Mouse (Mus musculus): ENCODE measurements at regions not wholly inside any gene's neighbourhood (a gene's known extent, or its start where the extent isn't known, plus 50 kb on each side); places are given as distances from the start of the nearest gene placed in this dataset.

DNA sequence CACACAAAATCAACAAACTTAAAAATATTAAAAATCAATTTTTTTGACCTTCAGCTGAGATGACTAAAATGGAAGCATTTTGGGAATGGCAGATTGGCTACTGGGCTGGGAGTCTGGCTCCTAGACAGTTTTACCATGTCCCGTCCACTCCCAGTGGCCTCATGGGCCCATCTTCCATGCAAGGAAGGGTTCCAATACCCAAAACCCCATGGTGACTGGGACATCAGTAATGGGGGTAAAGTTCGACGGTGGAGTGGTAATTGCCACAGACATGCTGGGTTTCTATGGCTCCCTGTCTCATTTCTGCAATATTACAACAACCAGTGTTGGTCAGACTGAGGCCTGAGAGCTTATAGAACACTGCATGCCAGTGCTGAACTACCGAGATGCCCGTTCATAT, 82.2 kb downstream of the Il20rb start:
- DNase-seq (ENCODE audit: low read depth, low spot score) = no peak

DNA sequence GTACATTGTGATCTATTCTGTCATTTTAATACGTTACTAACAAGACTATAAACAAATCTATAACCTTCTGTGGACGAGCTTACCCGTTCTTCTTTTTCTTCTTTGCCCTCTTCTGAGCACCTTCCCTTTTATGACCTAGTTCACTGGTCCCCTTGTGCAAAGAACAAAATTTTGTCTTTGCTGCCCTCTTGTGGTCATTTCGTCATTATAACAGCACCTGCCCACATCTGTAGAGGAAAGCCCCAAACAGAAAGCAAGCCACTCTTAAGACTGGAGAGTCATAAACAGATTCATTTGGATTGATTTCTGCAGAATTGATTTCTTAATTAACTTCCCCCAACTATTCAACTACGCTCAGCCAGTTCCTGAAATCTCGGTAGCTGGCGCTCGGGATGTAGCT, 86.2 kb downstream of the Il20rb start:
- DNase-seq (ENCODE audit: low read depth, low spot score) = peak; percentile 78

DNA sequence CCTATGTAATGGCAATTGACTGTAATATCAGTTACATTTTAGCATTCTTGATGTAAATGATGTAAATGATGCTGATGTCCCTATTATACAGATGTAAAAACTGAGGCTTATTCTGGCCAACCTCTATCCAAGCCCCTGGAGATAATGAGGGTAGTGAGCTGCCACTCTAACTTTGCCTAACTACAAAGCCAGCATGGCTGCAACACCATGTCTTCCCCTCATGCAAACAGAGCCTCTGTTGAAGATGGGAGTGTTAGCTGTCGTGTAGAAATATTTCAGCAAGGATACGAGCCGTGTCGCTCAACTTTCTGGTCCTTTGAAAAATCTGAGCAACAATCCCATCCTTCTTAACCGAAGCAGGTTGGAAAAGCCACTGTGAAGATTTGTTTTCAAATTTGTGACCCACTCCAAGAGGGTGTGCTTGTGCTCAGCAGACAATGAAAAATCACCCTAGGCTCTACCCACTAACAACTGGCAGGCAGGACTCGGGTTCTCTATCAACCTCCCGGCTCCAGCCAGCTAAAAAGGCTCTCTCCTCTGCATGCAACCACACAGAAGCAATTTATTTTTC, 90.2 kb downstream of the Il20rb start:
- DNase-seq (ENCODE audit: low read depth, low spot score) = no peak

DNA sequence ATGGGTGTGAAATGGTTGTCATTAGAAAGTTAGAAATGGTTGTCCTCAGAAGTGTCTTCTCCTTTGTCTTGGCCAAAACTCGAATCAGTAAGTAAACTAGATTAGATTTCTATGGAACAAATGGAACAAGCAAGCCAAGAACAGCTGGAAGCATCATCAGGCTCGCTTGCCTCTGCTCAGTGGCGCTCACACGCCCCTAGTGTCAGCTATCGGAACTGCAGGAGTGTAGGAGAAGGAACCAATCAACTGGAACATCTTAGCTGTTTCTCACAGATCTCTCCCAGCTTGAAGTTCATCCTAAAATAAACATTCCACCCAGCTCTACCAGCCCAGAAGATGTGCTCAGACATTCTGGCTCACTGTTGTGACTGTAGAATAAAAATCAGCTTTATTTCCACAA, 90.9 kb downstream of the Il20rb start:
- peak; percentile 61 for DNase-seq (ENCODE audit: low read depth, low spot score)

DNA sequence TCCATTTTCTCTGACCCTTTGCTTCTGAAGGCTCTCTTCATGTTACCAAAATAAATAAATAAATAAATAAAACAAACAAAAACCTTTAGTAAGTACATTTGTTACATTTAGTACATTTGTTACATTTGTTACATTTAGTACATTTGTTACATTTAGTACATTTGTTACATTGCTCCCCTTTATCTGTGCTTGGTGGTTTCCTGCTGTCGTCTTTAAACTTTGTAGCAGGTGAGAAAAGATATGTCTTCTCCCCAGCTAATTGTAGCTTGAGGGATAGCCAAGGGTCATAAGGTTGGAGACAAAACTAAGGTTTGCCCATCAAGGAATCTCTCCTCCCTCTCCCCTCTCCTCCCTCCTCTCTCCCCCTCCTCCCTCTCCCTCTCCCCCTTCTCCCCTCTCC, 92.0 kb downstream of the Il20rb start:
- DNase-seq (ENCODE audit: low read depth, low spot score) = no peak

- peak; percentile 6 for DNase-seq (ENCODE audit: low read depth, low spot score)
These were observed 92.4 kb downstream of the Il20rb start for GRCm38 (mm10) chr9:100394166-100394565.

DNA sequence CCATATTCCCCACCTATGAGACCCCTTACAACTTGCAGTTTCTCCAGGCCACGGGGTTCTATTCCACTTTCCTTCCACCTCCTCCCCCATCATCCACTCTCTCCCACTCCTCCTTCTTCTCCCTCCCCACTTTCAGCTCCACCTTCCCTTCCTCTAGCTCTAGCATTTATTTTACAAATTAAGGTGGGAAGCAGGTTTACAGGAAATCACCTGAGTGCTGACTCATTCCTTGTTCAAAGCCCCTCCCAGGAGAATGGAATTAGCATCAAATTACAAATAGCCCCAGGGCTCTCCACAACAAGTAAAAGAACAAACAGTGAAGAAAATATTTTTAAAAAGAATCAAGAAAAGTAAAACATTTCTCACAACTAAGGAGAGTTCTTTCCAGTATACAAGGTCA, 94.3 kb downstream of the Il20rb start:
- DNase-seq (ENCODE audit: low read depth, low spot score) = no peak

DNA sequence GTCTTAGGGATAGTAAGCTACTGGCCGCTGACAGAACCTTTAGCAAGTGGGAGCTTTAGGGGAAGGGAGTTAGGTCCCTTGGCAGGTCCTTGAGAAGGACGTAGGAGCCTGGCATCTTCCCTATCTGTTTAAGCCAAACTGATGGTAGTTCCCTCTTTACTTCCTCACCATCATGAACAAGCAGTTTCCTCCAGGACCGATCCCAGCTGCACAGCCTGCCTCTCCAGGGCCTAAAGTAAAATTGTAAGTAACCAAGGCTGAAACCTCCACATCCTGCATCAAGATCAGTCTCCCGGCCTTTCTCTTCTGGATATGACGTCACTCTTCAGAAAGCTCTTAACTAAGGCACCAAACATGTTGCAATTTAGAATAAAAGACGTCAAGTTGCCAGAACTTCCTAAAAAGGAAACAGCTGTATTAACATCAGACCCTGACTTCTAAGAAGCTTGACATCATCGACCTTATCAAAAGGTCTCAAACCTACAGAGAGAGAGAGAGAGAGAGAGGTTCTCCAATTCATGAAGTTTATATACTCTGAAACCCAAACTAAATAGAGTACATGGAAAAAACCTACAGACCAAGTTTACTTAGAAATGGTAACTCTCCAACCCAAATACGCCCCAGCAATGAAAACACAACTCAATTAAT, 94.9 kb downstream of the Il20rb start:
- no peak for DNase-seq (ENCODE audit: low read depth, low spot score)

- no peak for DNase-seq (ENCODE audit: low read depth, low spot score)
These were observed 98.2 kb downstream of the Il20rb start for GRCm38 (mm10) chr9:100388393-100388792.

GRCm38 (mm10) chr9:100387171-100387685, 99.4 kb downstream of the Il20rb start:
- no peak for DNase-seq (ENCODE audit: low read depth, low spot score)

- DNase-seq (ENCODE audit: low read depth, low spot score) = peak; percentile 53
These were observed 104.1 kb downstream of the Il20rb start for GRCm38 (mm10) chr9:100382492-100382891.

- no peak for DNase-seq (ENCODE audit: low read depth, low spot score)
These were observed 116.7 kb downstream of the Il20rb start for GRCm38 (mm10) chr9:100369921-100370320.

- no peak for DNase-seq (ENCODE audit: low read depth, low spot score)
These were observed 119.8 kb downstream of the Il20rb start for GRCm38 (mm10) chr9:100366816-100367215.

GRCm38 (mm10) chr9:100359934-100360716, 126.5 kb downstream of the Il20rb start:
- peak; percentile 46 for DNase-seq (ENCODE audit: low read depth, low spot score)

- no peak for DNase-seq (ENCODE audit: low read depth, low spot score)
These were observed 129.0 kb downstream of the Il20rb start for GRCm38 (mm10) chr9:100357553-100357952.

DNA sequence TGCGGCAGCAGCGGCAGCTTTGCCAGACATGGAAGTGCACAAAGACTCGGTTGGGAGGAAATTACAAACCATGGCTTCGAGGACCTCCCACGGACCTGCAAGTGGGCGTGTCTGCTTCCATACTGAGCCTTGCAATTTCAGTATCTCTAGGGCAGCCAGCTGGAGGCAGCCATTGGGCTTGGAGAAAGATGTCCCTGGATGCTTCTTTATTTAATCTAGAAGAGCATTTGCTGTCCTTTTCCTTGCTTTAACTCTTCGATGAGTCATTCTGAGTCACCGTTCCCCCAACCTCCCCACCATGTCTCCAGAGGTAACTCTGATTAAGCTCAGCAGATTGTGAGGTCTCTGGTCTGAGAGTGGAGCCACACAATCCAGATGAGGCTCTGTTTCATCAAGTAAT, 145.8 kb downstream of the Il20rb start:
- DNase-seq (ENCODE audit: low read depth, low spot score) = no peak

DNA sequence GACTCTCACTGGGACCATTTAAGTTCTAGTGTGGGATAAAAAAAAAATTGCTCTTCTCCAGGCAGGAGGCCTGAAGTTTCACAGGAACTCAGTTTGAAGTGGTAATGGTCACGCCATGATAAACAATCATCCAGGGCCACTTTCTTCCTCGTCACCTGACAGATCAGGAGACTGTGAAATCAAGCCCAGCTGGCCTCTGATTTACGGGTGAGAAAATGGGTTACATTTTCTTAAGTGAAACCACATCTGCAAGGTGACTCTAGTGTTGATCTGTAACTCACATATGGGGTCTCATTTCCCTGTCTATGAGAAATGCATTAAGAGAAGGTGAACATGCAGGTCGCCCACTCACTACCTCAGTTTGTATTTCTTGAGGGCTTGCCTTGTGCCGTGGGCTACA, 178.8 kb downstream of the Il20rb start:
- DNase-seq (ENCODE audit: low read depth, low spot score) = no peak

- no peak for DNase-seq (ENCODE audit: low read depth, low spot score)
These were observed 179.2 kb downstream of the Il20rb start for GRCm38 (mm10) chr9:100307364-100307763.

- DNase-seq (ENCODE audit: low read depth, low spot score) = no peak
These were observed 182.8 kb downstream of the Il20rb start for GRCm38 (mm10) chr9:100303762-100304161.

GRCm38 (mm10) chr9:100301613-100302012, 185.0 kb downstream of the Il20rb start:
- DNase-seq (ENCODE audit: low read depth, low spot score) = peak; percentile 3

GRCm38 (mm10) chr9:100277361-100277760, 209.2 kb downstream of the Il20rb start:
- no peak for DNase-seq (ENCODE audit: low read depth, low spot score)

- DNase-seq (ENCODE audit: low read depth, low spot score) = no peak
These were observed 219.8 kb downstream of the Il20rb start for GRCm38 (mm10) chr9:100266528-100267387.
